In genomic region chr11:60700320-60701185, GRCm38 (mm10) we compare ENCODE assay signal across 8 mouse cellular contexts. TPM values are rescaled to one million over a fixed set of nuclear protein-coding genes. Genes with fewer than 3 reads are reported as not detected.
A peak's percentile ranks its signal among the peaks of the same experiment; 100 is the strongest.
DNase-seq lines count a peak whose midpoint lies in the region; ATAC-seq and TF ChIP-seq lines count a peak whose summit lies in the region.

No protein-coding gene starts in this region.

- H3K4me2 ChIP-seq in hindbrain, embryonic 12.5 days (replicated peaks), result peak overlapping the region; percentile 78
- H3K4me2 ChIP-seq in liver, embryonic 16.5 days (ENCODE audit: low read depth, low read length), result peak overlapping the region; percentile 66
- H3K4me2 ChIP-seq in stomach, postnatal 0 days (replicated peaks; ENCODE audit: low read depth), result peak overlapping the region; percentile 86

- WGBS in hindbrain, embryonic 12.5 days, result 27% methylated on average over 12 of the region's 12 CpGs
- WGBS in liver, embryonic 16.5 days (ENCODE audit: insufficient replicate concordance), result 19% methylated on average over 12 of the region's 12 CpGs
- WGBS in stomach, postnatal 0 days, result 21% methylated on average over 12 of the region's 12 CpGs

- H3K4me1 ChIP-seq in G1E (ENCODE audit: insufficient read depth, low read depth, low read length), result peaks cover 48% of the 10 kb centered on the region
- H3K4me1 ChIP-seq in cortical plate, adult 2 months (ENCODE audit: control insufficient read depth, insufficient read depth, low read length), result peaks cover 7% of the 10 kb centered on the region
- H3K4me1 ChIP-seq in hindbrain, embryonic 12.5 days, result peaks cover 43% of the 10 kb centered on the region
- H3K4me1 ChIP-seq in liver, embryonic 16.5 days (ENCODE audit: control insufficient read depth, low read depth, low read length), result peaks cover 21% of the 10 kb centered on the region
- peaks cover 4% of the 10 kb centered on the region; the same call in 1 of the 2 replicates for H3K4me1 ChIP-seq in stomach, postnatal 0 days (replicated peaks; ENCODE audit: control insufficient read depth, insufficient read depth)

- no peak for TF ChIP-seq POLR2A in cortical plate, adult 2 months (IDR thresholded peaks at IDR 0.05; ENCODE audit: extremely low read depth, insufficient read depth, low read length)

- no peak for ATAC-seq in G1E (ENCODE audit: extremely low read depth, insufficient number of reproducible peaks, low FRiP score, poor library complexity, severe bottlenecking)
- ATAC-seq in hindbrain, embryonic 12.5 days (ENCODE audit: low FRiP score), result no peak
- no peak for ATAC-seq in liver, embryonic 16.5 days (ENCODE audit: low read depth)
- ATAC-seq in stomach, postnatal 0 days (ENCODE audit: low FRiP score, low TSS enrichment), result no peak
- ATAC-seq in megakaryocyte-erythroid progenitor cell, adult 5-6 weeks (replicated peaks; ENCODE audit: low FRiP score, low TSS enrichment, poor library complexity, severe bottlenecking), result no peak

- H3K27me3 ChIP-seq in G1E (ENCODE audit: insufficient read depth, low read length), result no peaks in the 10 kb centered on the region
- no peaks in the 10 kb centered on the region for H3K27me3 ChIP-seq in hindbrain, embryonic 12.5 days
- H3K27me3 ChIP-seq in liver, embryonic 16.5 days (ENCODE audit: control insufficient read depth, insufficient read depth, low read depth, low read length), result no peaks in the 10 kb centered on the region
- no peaks in the 10 kb centered on the region for H3K27me3 ChIP-seq in stomach, postnatal 0 days (ENCODE audit: control insufficient read depth, insufficient read depth, low read length)

- peak overlapping the region; percentile 97 for H3K27ac ChIP-seq in layer of hippocampus, adult 2 months
- no peak overlapping the region for H3K27ac ChIP-seq in cortical plate, adult 2 months (ENCODE audit: insufficient read depth, low read length)
- H3K27ac ChIP-seq in hindbrain, embryonic 12.5 days, result peak overlapping the region; percentile 87
- H3K27ac ChIP-seq in liver, embryonic 16.5 days (ENCODE audit: low read length), result peak overlapping the region; percentile 85; the same call in 1 of the 2 replicates
- peak overlapping the region; percentile 88; the same call in 1 of the 2 replicates for H3K27ac ChIP-seq in stomach, postnatal 0 days (replicated peaks)

- H3K9me3 ChIP-seq in G1E (replicated peaks), result no peaks in the 10 kb centered on the region
- H3K9me3 ChIP-seq in hindbrain, embryonic 12.5 days (replicated peaks), result no peaks in the 10 kb centered on the region
- no peaks in the 10 kb centered on the region for H3K9me3 ChIP-seq in liver, embryonic 16.5 days (replicated peaks; ENCODE audit: control insufficient read depth, low read length)
- no peaks in the 10 kb centered on the region for H3K9me3 ChIP-seq in stomach, postnatal 0 days (ENCODE audit: control insufficient read depth, low read length)

- H3K4me3 ChIP-seq in layer of hippocampus, adult 2 months, result peak overlapping the region; percentile 91
- H3K4me3 ChIP-seq in G1E (ENCODE audit: low read depth, low read length), result peak overlapping the region; percentile 87
- H3K4me3 ChIP-seq in cortical plate, adult 2 months (ENCODE audit: insufficient read depth, low read length), result peak overlapping the region; percentile 97
- peak overlapping the region; percentile 70 for H3K4me3 ChIP-seq in hindbrain, embryonic 12.5 days
- H3K4me3 ChIP-seq in liver, embryonic 16.5 days (ENCODE audit: low read depth, low read length), result peak overlapping the region; percentile 81
- peak overlapping the region; percentile 89 for H3K4me3 ChIP-seq in stomach, postnatal 0 days (ENCODE audit: low read depth, low read length)

- TF ChIP-seq CTCF in layer of hippocampus, adult 2 months (conservative IDR thresholded peaks at IDR 0.05), result no peak
- TF ChIP-seq CTCF in G1E (IDR thresholded peaks at IDR 0.05; ENCODE audit: low read depth, low read length), result no peak
- no peak for TF ChIP-seq CTCF in cortical plate, adult 2 months (IDR thresholded peaks at IDR 0.05; ENCODE audit: extremely low read depth, insufficient read depth, low read length)
- TF ChIP-seq CTCF in stomach, postnatal 0 days (IDR thresholded peaks at IDR 0.05; ENCODE audit: low read depth), result no peak

- no peak for DNase-seq in layer of hippocampus, adult 2 months (ENCODE audit: low spot score in 2 of 2)
- no peak for DNase-seq in layer of hippocampus, postnatal 14 days (ENCODE audit: low spot score in 2 of 2)
- no peak for DNase-seq in G1E (ENCODE audit: low spot score)
- DNase-seq in stomach, postnatal 0 days (ENCODE audit: low spot score), result peak; percentile 12

- H3K9ac ChIP-seq in hindbrain, embryonic 12.5 days, result peak overlapping the region; percentile 92
- H3K9ac ChIP-seq in liver, embryonic 16.5 days (ENCODE audit: low read depth, low read length), result peak overlapping the region; percentile 90
- H3K9ac ChIP-seq in stomach, postnatal 0 days (ENCODE audit: low read length), result peak overlapping the region; percentile 86

- peaks cover 39% of the 10 kb centered on the region for H3K36me3 ChIP-seq in G1E (replicated peaks)
- H3K36me3 ChIP-seq in hindbrain, embryonic 12.5 days, result peaks cover 19% of the 10 kb centered on the region
- peaks cover 1% of the 10 kb centered on the region; the same call in 1 of the 2 replicates for H3K36me3 ChIP-seq in liver, embryonic 16.5 days (ENCODE audit: control insufficient read depth, insufficient read depth)
- H3K36me3 ChIP-seq in stomach, postnatal 0 days (ENCODE audit: control insufficient read depth, insufficient read depth, low read length), result 0 out of 2 replicates have a peak, but pooled peaks cover 3% of the 10 kb centered on the region

- no peak for TF ChIP-seq EP300 in stomach, postnatal 0 days (optimal IDR thresholded peaks at IDR 0.05)

RNA-seq across cellular contexts. Expression of gene Llgl1, which starts 1.0 kb away (rescaled TPM):
- total RNA-seq in layer of hippocampus, adult 2 months (2021), result 10 to 100 TPM; 43.0 to 43.3 TPM
- 10 to 100 TPM; 51.1 to 57.0 TPM for total RNA-seq in layer of hippocampus, postnatal 14 days (2021)
- total RNA-seq in G1E (2014; fragmentation: Nextera tagmentation) (11.3 and 14.6 TPM in 2 replicates), G1E (2017) (5.2 and 5.9 TPM in 2 replicates)
- polyA plus RNA-seq in G1E (2012), result 21.6 and 26.9 TPM in 2 replicates
- 58.3 and 60.4 TPM in 2 replicates for polyA plus RNA-seq in cortical plate, adult 2 months (2012; rRNA removed)
- polyA plus RNA-seq in hindbrain, embryonic 12.5 days (2016; fragmentation: Nextera tagmentation; extraction: Ambion mirVana), result 106 and 113 TPM in 2 replicates
- 14.5 and 14.7 TPM in 2 replicates for polyA plus RNA-seq in liver, embryonic 16.5 days (2015; fragmentation: Nextera tagmentation; extraction: Ambion mirVana)
- 13.6 and 14.4 TPM in 2 replicates for polyA plus RNA-seq in stomach, postnatal 0 days (2015; fragmentation: Nextera tagmentation; extraction: Ambion mirVana)
- total RNA-seq in megakaryocyte-erythroid progenitor cell, adult 5-6 weeks (2014; fragmentation: Nextera tagmentation), result 20.1 and 21.7 TPM in 2 replicates
- 3.8 and 8.0 TPM in 2 replicates for total RNA-seq in megakaryocyte-erythroid progenitor cell, adult 5-6 weeks (2017)

RNA-seq across cellular contexts. Expression of gene Flii, which starts 26.5 kb away (rescaled TPM):
- total RNA-seq in layer of hippocampus, adult 2 months (2021), result 10 to 100 TPM; 59.5 to 68.2 TPM
- 10 to 100 TPM; 47.7 to 60.5 TPM for total RNA-seq in layer of hippocampus, postnatal 14 days (2021)
- total RNA-seq in G1E (2014; fragmentation: Nextera tagmentation) (50.5 and 55.1 TPM in 2 replicates), G1E (2017) (139 and 141 TPM in 2 replicates)
- 71.9 and 162 TPM in 2 replicates for polyA plus RNA-seq in G1E (2012)
- polyA plus RNA-seq in cortical plate, adult 2 months (2012; rRNA removed), result 115 and 122 TPM in 2 replicates
- polyA plus RNA-seq in hindbrain, embryonic 12.5 days (2016; fragmentation: Nextera tagmentation; extraction: Ambion mirVana), result 75.5 and 76.7 TPM in 2 replicates
- 28.0 and 29.7 TPM in 2 replicates for polyA plus RNA-seq in liver, embryonic 16.5 days (2015; fragmentation: Nextera tagmentation; extraction: Ambion mirVana)
- 51.1 and 54.1 TPM in 2 replicates for polyA plus RNA-seq in stomach, postnatal 0 days (2015; fragmentation: Nextera tagmentation; extraction: Ambion mirVana)
- 61.3 and 78.4 TPM in 2 replicates for total RNA-seq in megakaryocyte-erythroid progenitor cell, adult 5-6 weeks (2014; fragmentation: Nextera tagmentation)
- total RNA-seq in megakaryocyte-erythroid progenitor cell, adult 5-6 weeks (2017), result 85.0 and 105 TPM in 2 replicates

RNA-seq across cellular contexts. Expression of gene Mief2, which starts 27.6 kb away (rescaled TPM):
- 10 to 100 TPM; 21.2 to 25.0 TPM for total RNA-seq in layer of hippocampus, adult 2 months (2021)
- total RNA-seq in layer of hippocampus, postnatal 14 days (2021), result 10 to 100 TPM; 23.7 to 23.8 TPM
- total RNA-seq in G1E (2014; fragmentation: Nextera tagmentation), result 2.7 and 3.4 TPM in 2 replicates
- 5.8 and 7.8 TPM in 2 replicates for total RNA-seq in G1E (2017)
- polyA plus RNA-seq in G1E (2012), result 16.0 and 22.1 TPM in 2 replicates
- 23.7 and 27.7 TPM in 2 replicates for polyA plus RNA-seq in cortical plate, adult 2 months (2012; rRNA removed)
- 18.2 and 20.2 TPM in 2 replicates for polyA plus RNA-seq in hindbrain, embryonic 12.5 days (2016; fragmentation: Nextera tagmentation; extraction: Ambion mirVana)
- 2.2 and 2.3 TPM in 2 replicates for polyA plus RNA-seq in liver, embryonic 16.5 days (2015; fragmentation: Nextera tagmentation; extraction: Ambion mirVana)
- 8.5 and 9.8 TPM in 2 replicates for polyA plus RNA-seq in stomach, postnatal 0 days (2015; fragmentation: Nextera tagmentation; extraction: Ambion mirVana)
- 3.8 and 4.4 TPM in 2 replicates for total RNA-seq in megakaryocyte-erythroid progenitor cell, adult 5-6 weeks (2014; fragmentation: Nextera tagmentation)
- total RNA-seq in megakaryocyte-erythroid progenitor cell, adult 5-6 weeks (2017), result 2.1 and 4.7 TPM in 2 replicates
